ENCODE assay signal across 21 mouse cellular contexts in genomic region chr5:52555526-52555925, GRCm38 (mm10). TPM values are rescaled to one million over a fixed set of nuclear protein-coding genes. Genes with fewer than 3 reads are reported as not detected.
A peak's percentile ranks its signal among the peaks of the same experiment; 100 is the strongest.
DNase-seq lines count a peak whose midpoint lies in the region; ATAC-seq lines count a peak whose summit lies in the region.
"Had no signal": no experiment of that assay in that cellular context is flagged by ENCODE, and none has a peak within 500 bp of the region (broad histone marks: within the 10 kb centered on the region; RNA-seq: fewer than 3 reads in every experiment).

No protein-coding gene starts in this region.

- DNase-seq in 416B (ENCODE audit: low read depth): peak; percentile 57
- peak; percentile 28 for DNase-seq in retina, postnatal 1 day
- no peak for DNase-seq in layer of hippocampus, adult 8-10 months (ENCODE audit: low spot score in 2 of 2)
- DNase-seq in urinary bladder, postnatal 36 days (ENCODE audit: low spot score in 2 of 2): no peak
- DNase-seq in cerebellum, adult 18-20 months: no peak
- DNase-seq: adrenal gland, adult 8-10 months; adrenal gland, postnatal 25 days; B cell, adult 2 months; cerebellum, adult 11-12 months; cerebellum, adult 9-10 months; cerebellum, postnatal 14 days; gastrocnemius, postnatal 10 days; gastrocnemius, postnatal 36 days; heart, adult 11 months had no signal

- ATAC-seq in common myeloid progenitor, adult 5-6 weeks (replicated peaks; ENCODE audit: low read depth, poor library complexity, severe bottlenecking): peak; percentile 69
- ATAC-seq in hematopoietic stem cell, adult 5-6 weeks (replicated peaks in 1 of 2; ENCODE audit: insufficient read depth in 1 of 2, low FRiP score in 2 of 2, low TSS enrichment in 1 of 2, low read depth in 1 of 2, poor library complexity in 2 of 2, severe bottlenecking in 2 of 2): peak; percentile 67 to 74
- ATAC-seq: activated CD4-positive, CD25-positive, alpha-beta regulatory T cell, adult 4 months; CD4-positive, CD25-positive, alpha-beta regulatory T cell, adult 4 months; forebrain, embryonic 15.5 days; hindbrain, embryonic 16.5 days had no signal

RNA-seq across cellular contexts. Expression of gene Lgi2, which starts 10.7 kb away (rescaled TPM):
- total RNA-seq in common myeloid progenitor, adult 5-6 weeks (2017): not detected in 2 replicates
- total RNA-seq in hematopoietic stem cell, adult 5-6 weeks (2017): not detected in 2 replicates
- total RNA-seq in layer of hippocampus, adult 8-10 months (2022): 10 to 100 TPM; 30.1 to 33.0 (median 31.1) TPM
- total RNA-seq: MEL had no signal

Comparison
In these comparisons a context has a peak if more than half of its experiments do, and no peak if none do; other contexts are left out.
1. DNase-seq: peak in 416B (single experiment) and retina, postnatal 1 day (single experiment); none in layer of hippocampus, adult 8-10 months (0 of 2), urinary bladder, postnatal 36 days (0 of 2) and cerebellum, adult 18-20 months (0 of 2).
2. RNA of gene Lgi2, which starts 10.7 kb away (total RNA-seq): 30.1 to 33.0 TPM in layer of hippocampus, adult 8-10 months; not detected in common myeloid progenitor, adult 5-6 weeks and not detected in hematopoietic stem cell, adult 5-6 weeks; every median in the first group is over 10 times any median in the second.